Mouse (Mus musculus) myocyte (in vitro differentiated cells): ENCODE measurements at regions not wholly inside any gene's neighbourhood (a gene's known extent, or its start where the extent isn't known, plus 50 kb on each side); places are given as distances from the start of the nearest gene placed in this dataset.

Experiments used
- CEBPB ChIP-seq: IDR thresholded peaks from 2 replicates; pipeline ENCODE4 v1.6.1; 2011; ENCODE audit warnings: mild to moderate bottlenecking, moderate library complexity; ENCODE audit not compliant: poor library complexity, insufficient read depth, severe bottlenecking
- E2F4 ChIP-seq: IDR thresholded peaks from one replicate; pipeline ENCODE4 v1.6.1; 2011; ENCODE audit warnings: mild to moderate bottlenecking, control low read depth, moderate library complexity; ENCODE audit not compliant: insufficient read depth
- MAX ChIP-seq: IDR thresholded peaks from one replicate; pipeline ENCODE4 v1.6.1; 2011; ENCODE audit warnings: low read depth, mild to moderate bottlenecking, control low read depth
- MYOD1 ChIP-seq, 3 experiments: IDR thresholded peaks; one replicate each; pipeline ENCODE4 v1.6.1; 2011; ENCODE audit warnings: control low read depth in 2 of 3, low read depth in 2 of 3, mild to moderate bottlenecking in 2 of 3, moderate library complexity in 1 of 3; ENCODE audit not compliant: insufficient read length in 2 of 3, control insufficient read depth in 1 of 3
- MYOG ChIP-seq, 3 experiments: IDR thresholded peaks; one replicate each; pipeline ENCODE4 v1.6.1; 2011; ENCODE audit warnings: control low read depth in 2 of 3, low read depth in 2 of 3, mild to moderate bottlenecking in 2 of 3; ENCODE audit not compliant: insufficient read length in 2 of 3, control insufficient read depth in 1 of 3, insufficient read depth in 1 of 3
- POLR2A ChIP-seq: IDR thresholded peaks from one replicate; pipeline ENCODE4 v1.6.1; 2011; ENCODE audit warnings: low read depth, mild to moderate bottlenecking, control low read depth, moderate library complexity; ENCODE audit not compliant: insufficient read length
- POLR2AphosphoS2 ChIP-seq: IDR thresholded peaks from one replicate; pipeline ENCODE4 v1.6.1; 2011; ENCODE audit warnings: low read depth, control low read depth; ENCODE audit not compliant: insufficient read length
- REST ChIP-seq: IDR thresholded peaks from one replicate; pipeline ENCODE4 v1.6.1; 2011; ENCODE audit warnings: mild to moderate bottlenecking, control low read depth, moderate library complexity; ENCODE audit not compliant: insufficient read depth, insufficient read length
- SRF ChIP-seq: IDR thresholded peaks from one replicate; pipeline ENCODE4 v1.6.1; 2011; ENCODE audit warnings: low read depth; ENCODE audit not compliant: control insufficient read depth, insufficient read length
- TCF12 ChIP-seq: IDR thresholded peaks from one replicate; pipeline ENCODE4 v1.6.1; 2011; ENCODE audit warnings: mild to moderate bottlenecking, control low read depth; ENCODE audit not compliant: poor library complexity, insufficient read depth, severe bottlenecking
- TCF3 ChIP-seq: IDR thresholded peaks from one replicate; pipeline ENCODE4 v1.6.1; 2011; ENCODE audit warnings: low read depth, control low read depth; ENCODE audit not compliant: insufficient read length
- USF1 ChIP-seq: IDR thresholded peaks from one replicate; pipeline ENCODE4 v1.6.1; 2011; ENCODE audit warnings: low read depth, mild to moderate bottlenecking, control low read depth, moderate library complexity

- TF ChIP-seq POLR2A (no peak), USF1 (no peak), REST (no peak), TCF12 (no peak), POLR2AphosphoS2 (no peak), MYOD1 (IDR thresholded peaks at IDR 0.05; ENCODE audit: control insufficient read depth in 1 of 3, insufficient read length in 2 of 3, low read depth in 2 of 3) (no peak), MAX (no peak), E2F4 (no peak), CEBPB (no peak), MYOG (IDR thresholded peaks at IDR 0.05; ENCODE audit: control insufficient read depth in 1 of 3, insufficient read depth in 1 of 3, insufficient read length in 2 of 3, low read depth in 2 of 3) (peak in 1 of 3 experiments; percentile 20), SRF (no peak), TCF3 (no peak)
Observed at GRCm38 (mm10) chr16:47482071-47482470, 801.5 kb upstream of the Dppa4 start.
